Mouse (Mus musculus) midbrain, embryonic 13.5 days (tissue): ENCODE results near the gene Bcl2. TPM values are rescaled to one million over a fixed set of nuclear protein-coding genes. Genes with fewer than 3 reads are reported as not detected.
"Not testable (repeated sequence)": the region's sequence is repeated elsewhere in the genome, so short reads cannot be mapped to it uniquely, and the experiment has no call there.

Experiments
- ATAC-seq: fragments of 200-750 bp; cut with Nextera tagmentation; 2 replicates; pipeline ENCODE4 v1.8.0; 2017; ENCODE audit warnings: mild to moderate bottlenecking, moderate TSS enrichment, moderate library complexity
- H3K27ac ChIP-seq: fragments of 300-500 bp; sonication (generic); 2 replicates; pipeline ENCODE4 v1.5.1; 2015; ENCODE audit warnings: inconsistent platforms, mild to moderate bottlenecking, moderate library complexity
- H3K27me3 ChIP-seq: fragments of 300-500 bp; sonication (generic); 2 replicates; pipeline ENCODE4 v1.6.1; 2015; ENCODE audit warnings: mild to moderate bottlenecking, inconsistent platforms
- H3K36me3 ChIP-seq: fragments of 300-500 bp; sonication (generic); 2 replicates; pipeline ENCODE4 v1.6.1; 2015; ENCODE audit warnings: mild to moderate bottlenecking, inconsistent platforms
- H3K4me1 ChIP-seq: fragments of 300-500 bp; sonication (generic); replicated peaks from 2 replicates; pipeline ENCODE4 v1.6.1; 2015; ENCODE audit warnings: inconsistent platforms
- H3K4me2 ChIP-seq: fragments of 300-500 bp; sonication (generic); replicated peaks from 2 replicates; pipeline ENCODE4 v1.6.1; 2015; ENCODE audit warnings: moderate library complexity, mild to moderate bottlenecking, inconsistent platforms
- H3K4me3 ChIP-seq: fragments of 300-500 bp; sonication (generic); replicated peaks from 2 replicates; pipeline ENCODE4 v1.5.1; 2015; ENCODE audit warnings: mild to moderate bottlenecking, inconsistent platforms
- H3K9ac ChIP-seq: fragments of 300-500 bp; sonication (generic); replicated peaks from 2 replicates; pipeline ENCODE4 v1.6.1; 2015; ENCODE audit warnings: mild to moderate bottlenecking, inconsistent platforms
- H3K9me3 ChIP-seq: fragments of 300-500 bp; sonication (generic); 2 replicates; pipeline ENCODE4 v1.6.1; 2016; ENCODE audit warnings: mild to moderate bottlenecking, inconsistent platforms
- WGBS: fragments of 180-500 bp; shearing (Covaris S2); methylation state at CpG from one replicate; pipeline ENCODE4 v1.1.7; 2015; 5-methylcytosine and 5-hydroxymethylcytosine counted together
- polyA plus RNA-seq: library from polyadenylated mRNA; unstranded; fragments of >200 nt; fragmentation: Nextera tagmentation; extraction: Ambion mirVana; gene quantifications from 2 replicates; pipeline ENCODE4 v1.2.1, GENCODE M21; 2015

Bcl2 gene
- polyA plus RNA-seq, 1 experiment from 2014 or later = 11.8 TPM

DNA sequence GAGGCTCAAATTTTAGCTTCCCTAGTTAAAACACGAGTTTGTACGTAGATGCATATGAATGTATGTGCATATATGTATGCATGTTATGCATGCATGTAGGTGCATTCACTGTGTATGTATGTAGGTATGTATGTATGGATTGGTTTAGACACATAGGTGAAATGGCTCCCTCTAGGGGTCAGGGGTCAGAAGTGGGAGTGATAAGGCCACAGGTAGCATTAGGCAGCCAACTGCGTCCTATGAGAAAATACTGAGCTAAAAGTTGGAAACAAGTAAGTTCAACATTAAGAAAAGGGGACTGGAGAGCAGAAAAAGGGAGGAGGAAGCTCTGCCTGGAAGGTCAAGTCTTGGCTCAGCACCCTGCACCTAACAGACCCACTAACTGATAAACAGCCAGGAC, 24.0 kb upstream of the Bcl2 start:
- peaks cover 49% of the 10 kb centered on the region for H3K36me3 ChIP-seq
- H3K4me1 ChIP-seq = no peaks in the 10 kb centered on the region
- H3K27me3 ChIP-seq = no peaks in the 10 kb centered on the region
- no peaks in the 10 kb centered on the region for H3K9me3 ChIP-seq
- no peak overlapping the region for H3K4me2 ChIP-seq
- no peak overlapping the region for H3K27ac ChIP-seq
- no peak for ATAC-seq
- no peak overlapping the region for H3K4me3 ChIP-seq
- H3K9ac ChIP-seq = no peak overlapping the region
- WGBS = 89% methylated on average over 3 of the region's 3 CpGs

DNA sequence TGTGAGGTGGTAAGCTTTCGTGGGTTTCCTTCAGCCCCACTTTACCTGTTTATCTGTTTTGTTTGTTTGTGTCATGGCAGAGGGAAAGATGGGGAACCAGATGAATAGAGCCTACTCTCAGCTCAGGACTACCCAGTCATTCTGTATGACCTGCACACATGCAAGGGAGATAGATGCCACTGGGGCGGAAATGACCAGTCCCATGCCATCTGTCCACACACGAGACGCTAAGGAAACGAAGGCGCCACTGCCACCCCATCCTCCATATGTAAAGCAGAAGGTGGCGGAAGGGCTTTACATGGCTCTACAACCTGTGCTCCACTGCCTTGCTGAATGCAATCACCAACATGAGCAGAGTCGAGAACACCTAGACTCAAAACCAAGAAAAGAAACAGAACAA, 22.1 kb upstream of the Bcl2 start:
- H3K4me2 ChIP-seq = no peak overlapping the region
- no peak for ATAC-seq
- peaks cover 37% of the 10 kb centered on the region for H3K36me3 ChIP-seq
- H3K9me3 ChIP-seq = no peaks in the 10 kb centered on the region
- H3K4me1 ChIP-seq = no peaks in the 10 kb centered on the region
- no peak overlapping the region for H3K27ac ChIP-seq
- no peak overlapping the region for H3K4me3 ChIP-seq
- 93% methylated on average over 8 of the region's 8 CpGs for WGBS
- H3K27me3 ChIP-seq = no peaks in the 10 kb centered on the region
- no peak overlapping the region for H3K9ac ChIP-seq

GRCm38 (mm10) chr1:106735586-106735985, 21.5 kb upstream of the Bcl2 start:
- Histone ChIP-seq H3K27ac (no peak overlapping the region), H3K36me3 (peaks cover 35% of the 10 kb centered on the region), H3K4me2 (no peak overlapping the region), H3K4me3 (no peak overlapping the region), H3K4me1 (no peaks in the 10 kb centered on the region), H3K9ac (no peak overlapping the region), H3K9me3 (no peaks in the 10 kb centered on the region), H3K27me3 (no peaks in the 10 kb centered on the region)
- no peak for ATAC-seq
- WGBS = 60% methylated on average over 2 of the region's 2 CpGs

DNA sequence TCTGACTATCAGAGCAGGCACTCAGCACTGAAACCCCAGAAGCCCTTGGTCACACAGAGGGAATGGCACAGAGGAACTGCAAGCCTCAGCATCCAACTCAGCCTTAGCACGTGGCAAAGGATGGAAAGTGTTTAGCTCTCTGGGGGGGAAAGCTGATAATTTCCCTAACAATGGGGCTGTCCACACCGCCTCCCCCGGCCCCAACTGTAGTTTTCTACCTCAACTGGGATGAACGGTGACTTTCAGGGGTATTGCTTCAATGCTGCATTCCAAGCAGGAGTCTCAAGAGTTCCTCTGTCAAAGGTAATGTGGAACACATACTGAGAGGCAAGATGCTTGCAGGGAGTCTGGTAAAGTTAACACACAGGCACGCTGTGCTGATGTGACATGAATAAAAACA, 8.0 kb upstream of the Bcl2 start:
- H3K4me3 ChIP-seq = no peak overlapping the region
- ATAC-seq = no peak
- H3K27ac ChIP-seq = no peak overlapping the region
- no peaks in the 10 kb centered on the region for H3K9me3 ChIP-seq
- H3K27me3 ChIP-seq = no peaks in the 10 kb centered on the region
- H3K4me1 ChIP-seq = 0 out of 2 replicates have a peak, but pooled peaks cover 1% of the 10 kb centered on the region
- H3K9ac ChIP-seq = no peak overlapping the region
- 16% methylated on average over 5 of the region's 5 CpGs for WGBS
- H3K4me2 ChIP-seq = no peak overlapping the region
- peaks cover 6% of the 10 kb centered on the region for H3K36me3 ChIP-seq

DNA sequence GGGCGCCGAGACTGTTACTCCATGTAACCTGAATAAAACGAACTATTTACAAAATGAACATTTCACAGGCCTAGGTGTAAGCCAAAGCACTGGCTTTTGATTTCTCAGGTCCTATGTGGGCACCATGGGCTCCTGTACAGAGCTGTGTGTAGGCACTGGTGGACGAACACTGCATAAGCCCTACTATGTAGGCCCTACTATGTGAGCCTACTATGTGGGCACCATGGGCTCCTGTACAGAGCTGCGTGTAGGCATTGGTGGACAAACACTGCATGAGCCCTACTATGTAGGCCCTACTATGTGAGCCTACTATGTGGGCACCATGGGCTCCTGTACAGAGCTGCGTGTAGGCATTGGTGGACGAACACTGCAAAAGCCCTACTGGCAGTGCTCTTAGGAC, 3.7 kb upstream of the Bcl2 start:
- not testable (repeated sequence) for ATAC-seq, H3K36me3 ChIP-seq, H3K9ac ChIP-seq, H3K9me3 ChIP-seq, H3K27ac ChIP-seq, H3K4me3 ChIP-seq, H3K4me2 ChIP-seq
- WGBS = 76% methylated on average over 7 of the region's 7 CpGs
- Histone ChIP-seq H3K4me1 (peaks cover 15% of the 10 kb centered on the region), H3K27me3 (peaks cover 10% of the 10 kb centered on the region; the same call in 1 of the 2 replicates)

DNA sequence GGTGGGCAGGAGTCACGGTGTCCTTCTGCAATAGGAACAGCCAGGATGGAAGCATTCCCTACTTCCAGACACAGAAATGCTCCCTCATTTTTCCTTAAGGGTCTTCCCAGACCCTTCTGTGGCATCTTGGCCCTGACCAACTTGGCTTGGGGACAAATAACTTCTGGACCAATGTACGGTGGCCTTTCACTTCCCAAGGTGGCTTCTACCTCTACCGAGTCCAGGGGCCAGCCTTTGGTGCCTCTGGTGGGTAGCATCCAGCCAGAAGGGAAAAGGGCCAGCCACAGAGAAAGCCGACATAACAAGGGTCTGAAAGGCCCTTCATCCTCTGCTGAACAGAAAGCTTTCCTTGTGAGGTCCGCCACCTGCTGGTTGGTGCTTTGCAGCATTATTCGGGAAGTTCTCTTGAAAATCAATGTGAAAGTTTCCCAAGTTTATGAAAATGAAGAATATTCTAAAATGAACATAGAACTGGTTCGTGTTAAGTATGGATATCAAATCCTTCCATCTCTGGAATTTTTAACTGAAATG, 3.1 kb upstream of the Bcl2 start:
- no peak overlapping the region for H3K4me2 ChIP-seq
- no peak for ATAC-seq
- WGBS = 29% methylated on average over 7 of the region's 7 CpGs
- no peaks in the 10 kb centered on the region for H3K36me3 ChIP-seq
- no peaks in the 10 kb centered on the region for H3K9me3 ChIP-seq
- no peak overlapping the region for H3K9ac ChIP-seq
- no peak overlapping the region for H3K27ac ChIP-seq
- peaks cover 21% of the 10 kb centered on the region for H3K4me1 ChIP-seq
- peaks cover 10% of the 10 kb centered on the region; the same call in 1 of the 2 replicates for H3K27me3 ChIP-seq
- no peak overlapping the region for H3K4me3 ChIP-seq

DNA sequence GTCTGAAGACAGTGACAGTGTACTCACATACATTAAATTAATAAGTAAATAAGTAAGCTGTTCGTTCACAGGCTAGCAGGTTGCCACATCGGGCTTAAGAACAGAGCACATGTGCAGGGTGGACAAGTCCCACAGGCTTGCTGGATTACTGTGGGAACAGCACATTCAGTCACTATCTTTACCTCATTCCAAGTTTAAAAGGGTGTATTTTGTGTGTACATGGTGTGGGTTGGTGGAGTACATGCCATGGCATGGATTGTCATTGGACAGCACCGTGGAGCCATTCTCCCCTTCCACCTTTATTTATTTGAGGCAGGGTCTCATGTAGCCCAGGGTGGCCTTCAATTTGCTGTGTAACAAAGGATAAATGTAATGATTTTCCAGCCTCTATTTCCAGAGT, 2.1 kb upstream of the Bcl2 start:
- WGBS = 90% methylated on average over 3 of the region's 3 CpGs
- Histone ChIP-seq H3K27me3 (peaks cover 10% of the 10 kb centered on the region; the same call in 1 of the 2 replicates), H3K4me2 (no peak overlapping the region), H3K4me1 (peaks cover 31% of the 10 kb centered on the region), H3K36me3 (no peaks in the 10 kb centered on the region), H3K4me3 (no peak overlapping the region), H3K9ac (no peak overlapping the region), H3K9me3 (no peaks in the 10 kb centered on the region), H3K27ac (no peak overlapping the region)
- no peak for ATAC-seq

GRCm38 (mm10) chr1:106715111-106716083, 1.3 kb upstream of the Bcl2 start:
- peaks cover 10% of the 10 kb centered on the region; the same call in 1 of the 2 replicates for H3K27me3 ChIP-seq
- H3K36me3 ChIP-seq = no peaks in the 10 kb centered on the region
- no peaks in the 10 kb centered on the region for H3K9me3 ChIP-seq
- no peak for ATAC-seq
- peak overlapping the region; percentile 69; the same call in 1 of the 2 replicates for H3K4me3 ChIP-seq
- H3K9ac ChIP-seq = peak overlapping the region; percentile 87; the same call in 1 of the 2 replicates
- H3K4me1 ChIP-seq = peaks cover 34% of the 10 kb centered on the region
- WGBS = 91% methylated on average over 13 of the region's 13 CpGs
- peak overlapping the region; percentile 91; the same call in 1 of the 2 replicates for H3K27ac ChIP-seq
- peak overlapping the region; percentile 91; the same call in 1 of the 2 replicates for H3K4me2 ChIP-seq

DNA sequence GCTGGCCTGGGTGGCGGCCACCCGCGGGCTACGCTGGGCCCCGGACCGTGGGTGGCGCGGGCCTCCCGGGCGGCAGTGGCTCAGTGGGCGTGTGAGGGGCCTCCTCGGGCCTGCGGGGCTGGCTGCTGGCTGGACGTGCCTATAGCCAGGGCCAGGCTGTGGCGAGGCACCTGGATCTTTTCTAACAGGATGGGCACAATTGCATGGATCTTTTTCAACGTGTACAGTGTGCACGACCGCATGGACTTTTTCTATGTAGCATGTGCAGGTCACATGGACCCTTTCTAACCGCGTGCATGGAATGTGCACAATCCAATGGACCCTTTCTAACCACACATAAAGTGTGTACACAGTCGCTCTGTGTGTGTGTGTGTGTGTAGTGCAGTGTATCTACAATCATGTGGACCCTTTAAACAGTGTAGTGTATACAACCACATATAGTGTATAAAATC, 482 bp upstream of the Bcl2 start:
- no peaks in the 10 kb centered on the region for H3K9me3 ChIP-seq
- 5% methylated on average over 21 of the region's 21 CpGs for WGBS
- peak overlapping the region; percentile 87 for H3K9ac ChIP-seq
- H3K27me3 ChIP-seq = peaks cover 10% of the 10 kb centered on the region; the same call in 1 of the 2 replicates
- H3K36me3 ChIP-seq = no peaks in the 10 kb centered on the region
- H3K4me3 ChIP-seq = peak overlapping the region; percentile 69
- peak overlapping the region; percentile 91 for H3K4me2 ChIP-seq
- peak overlapping the region; percentile 91 for H3K27ac ChIP-seq
- peak; percentile 82 for ATAC-seq
- peaks cover 34% of the 10 kb centered on the region for H3K4me1 ChIP-seq

DNA sequence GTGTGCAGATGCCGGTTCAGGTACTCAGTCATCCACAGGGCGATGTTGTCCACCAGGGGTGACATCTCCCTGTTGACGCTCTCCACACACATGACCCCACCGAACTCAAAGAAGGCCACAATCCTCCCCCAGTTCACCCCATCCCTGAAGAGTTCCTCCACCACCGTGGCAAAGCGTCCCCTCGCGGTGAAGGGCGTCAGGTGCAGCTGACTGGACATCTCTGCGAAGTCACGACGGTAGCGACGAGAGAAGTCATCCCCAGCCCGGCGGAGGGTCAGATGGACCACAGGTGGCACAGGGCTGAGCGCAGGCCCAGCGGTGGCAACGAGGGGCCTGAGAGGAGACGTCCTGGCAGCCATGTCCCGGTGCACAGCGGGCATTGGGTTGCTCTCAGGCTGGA, 1.7 kb downstream of the Bcl2 start:
- H3K27me3 ChIP-seq = peaks cover 10% of the 10 kb centered on the region; the same call in 1 of the 2 replicates
- no peak for ATAC-seq
- no peaks in the 10 kb centered on the region for H3K9me3 ChIP-seq
- peaks cover 34% of the 10 kb centered on the region for H3K4me1 ChIP-seq
- H3K9ac ChIP-seq = peak overlapping the region; percentile 87
- peak overlapping the region; percentile 69 for H3K4me3 ChIP-seq
- H3K4me2 ChIP-seq = peak overlapping the region; percentile 91
- 7% methylated on average over 22 of the region's 22 CpGs for WGBS
- no peaks in the 10 kb centered on the region for H3K36me3 ChIP-seq
- no peak overlapping the region for H3K27ac ChIP-seq

DNA sequence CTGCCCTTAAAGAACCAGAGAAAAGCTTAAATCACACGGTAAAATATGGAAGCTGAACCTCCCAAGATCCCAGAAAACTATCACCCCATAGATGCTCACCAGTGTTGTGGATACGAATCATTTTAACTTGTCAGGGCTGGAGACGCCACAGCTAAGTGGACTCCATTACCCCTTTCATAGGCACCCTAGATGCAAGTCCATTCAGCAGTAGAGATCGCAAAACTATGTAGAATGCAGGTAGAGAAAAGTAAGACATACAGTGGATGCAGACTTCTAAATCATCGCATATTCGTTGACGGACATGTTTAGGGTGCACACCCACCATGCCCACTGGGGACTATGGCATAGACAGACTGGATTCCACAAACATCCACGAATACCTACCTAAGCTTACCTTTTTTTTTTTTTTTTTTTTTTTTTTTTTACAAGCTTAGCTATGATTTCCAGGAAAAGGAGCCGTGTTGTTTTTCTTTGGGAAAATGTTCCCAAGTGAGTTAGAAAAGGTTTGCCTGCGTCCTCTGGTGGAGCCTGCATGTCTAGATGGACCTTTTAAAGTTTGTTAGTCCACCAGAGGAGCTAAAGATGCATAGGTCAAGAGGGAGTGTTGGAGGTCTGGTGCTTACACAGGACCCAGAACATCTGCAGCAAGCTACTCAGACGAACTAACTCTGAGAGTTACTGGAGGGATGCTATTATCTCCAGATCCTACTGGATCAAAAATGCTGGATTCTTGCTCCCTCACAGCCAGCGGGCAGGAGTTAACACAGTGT, 2.5 kb downstream of the Bcl2 start:
- peak overlapping the region; percentile 91 for H3K4me2 ChIP-seq
- peak overlapping the region; percentile 69 for H3K4me3 ChIP-seq
- no peak overlapping the region for H3K27ac ChIP-seq
- no peaks in the 10 kb centered on the region for H3K9me3 ChIP-seq
- H3K9ac ChIP-seq = peak overlapping the region; percentile 87; the same call in 1 of the 2 replicates
- H3K36me3 ChIP-seq = no peaks in the 10 kb centered on the region
- ATAC-seq = no peak
- 75% methylated on average over 12 of the region's 12 CpGs for WGBS
- H3K4me1 ChIP-seq = peaks cover 30% of the 10 kb centered on the region
- peaks cover 10% of the 10 kb centered on the region; the same call in 1 of the 2 replicates for H3K27me3 ChIP-seq
